ENCODE assay signal across 16 mouse cellular contexts in genomic region chr11:83796112-83796511, GRCm38 (mm10). TPM values are rescaled to one million over a fixed set of nuclear protein-coding genes. Genes with fewer than 3 reads are reported as not detected.
DNase-seq lines count a peak whose midpoint lies in the region; ATAC-seq lines count a peak whose summit lies in the region.
"Had no signal": no experiment of that assay in that cellular context is flagged by ENCODE, and none has a peak within 500 bp of the region (broad histone marks: within the 10 kb centered on the region; RNA-seq: fewer than 3 reads in every experiment).

No protein-coding gene starts in this region.

- H3K27me3 ChIP-seq in midbrain, embryonic 13.5 days, result no peaks in the 10 kb centered on the region
- no peaks in the 10 kb centered on the region for H3K27me3 ChIP-seq in midbrain, embryonic 10.5 days (ENCODE audit: low read depth, poor library complexity, severe bottlenecking)
- 0 out of 2 replicates have a peak, but pooled peaks cover 2% of the 10 kb centered on the region for H3K27me3 ChIP-seq in forebrain, embryonic 16.5 days (replicated peaks; ENCODE audit: control insufficient read depth, insufficient read depth, low read length)
- H3K27me3 ChIP-seq: limb, embryonic 13.5 days had no signal

- 0 out of 2 replicates have a peak, but pooled peaks have one; percentile 56 for ATAC-seq in midbrain, embryonic 13.5 days
- peak; percentile 85 for ATAC-seq in forebrain, embryonic 16.5 days
- ATAC-seq in megakaryocyte progenitor cell, adult 5-6 weeks (replicated peaks; ENCODE audit: poor library complexity), result 0 out of 2 replicates have a peak, but pooled peaks have one; percentile 31
- ATAC-seq: activated CD4-positive, CD25-positive, alpha-beta regulatory T cell, adult 4 months; liver, postnatal 0 days had no signal

- H3K36me3 ChIP-seq in midbrain, embryonic 13.5 days, result no peaks in the 10 kb centered on the region
- no peaks in the 10 kb centered on the region for H3K36me3 ChIP-seq in midbrain, embryonic 10.5 days
- no peaks in the 10 kb centered on the region for H3K36me3 ChIP-seq in forebrain, embryonic 16.5 days (ENCODE audit: control insufficient read depth, insufficient read depth)
- H3K36me3 ChIP-seq: limb, embryonic 13.5 days had no signal

- H3K9ac ChIP-seq in midbrain, embryonic 13.5 days (replicated peaks), result no peak overlapping the region
- H3K9ac ChIP-seq in forebrain, embryonic 16.5 days (replicated peaks; ENCODE audit: low read depth, low read length), result no peak overlapping the region
- H3K9ac ChIP-seq: limb, embryonic 13.5 days; liver, postnatal 0 days had no signal

- no peaks in the 10 kb centered on the region for H3K9me3 ChIP-seq in midbrain, embryonic 13.5 days
- no peaks in the 10 kb centered on the region for H3K9me3 ChIP-seq in midbrain, embryonic 10.5 days (replicated peaks)
- H3K9me3 ChIP-seq in forebrain, embryonic 16.5 days (ENCODE audit: control insufficient read depth, low read length), result no peaks in the 10 kb centered on the region
- H3K9me3 ChIP-seq: limb, embryonic 13.5 days had no signal

- H3K4me3 ChIP-seq in midbrain, embryonic 13.5 days (replicated peaks), result no peak overlapping the region
- no peak overlapping the region for H3K4me3 ChIP-seq in midbrain, embryonic 10.5 days
- no peak overlapping the region for H3K4me3 ChIP-seq in forebrain, embryonic 16.5 days (replicated peaks; ENCODE audit: low read length)
- H3K4me3 ChIP-seq: limb, embryonic 13.5 days had no signal

- DNase-seq in kidney, adult 11 months, result peak; percentile 11
- no peak for DNase-seq in kidney, postnatal 4 days
- DNase-seq in midbrain, embryonic 10.5 days (ENCODE audit: low spot score), result no peak
- no peak for DNase-seq in adrenal gland, postnatal 25 days
- DNase-seq: cerebellum, adult 9-11 months; gastrocnemius, postnatal 10 days; liver, postnatal 0 days; thymus, adult 2 months had no signal

- H3K4me1 ChIP-seq in midbrain, embryonic 13.5 days (replicated peaks), result no peaks in the 10 kb centered on the region
- no peaks in the 10 kb centered on the region for H3K4me1 ChIP-seq in midbrain, embryonic 10.5 days
- H3K4me1 ChIP-seq in forebrain, embryonic 16.5 days (replicated peaks; ENCODE audit: control insufficient read depth, insufficient read depth, low read length), result peaks cover 9% of the 10 kb centered on the region
- H3K4me1 ChIP-seq: limb, embryonic 13.5 days had no signal

- WGBS in midbrain, embryonic 13.5 days, result 77% methylated on average over 6 of the region's 6 CpGs
- WGBS in midbrain, embryonic 10.5 days, result 83% methylated on average over 6 of the region's 6 CpGs
- 17% methylated on average over 6 of the region's 6 CpGs for WGBS in forebrain, embryonic 16.5 days

- no peak overlapping the region for H3K27ac ChIP-seq in midbrain, embryonic 13.5 days
- no peak overlapping the region for H3K27ac ChIP-seq in midbrain, embryonic 10.5 days (replicated peaks)
- H3K27ac ChIP-seq in forebrain, embryonic 16.5 days (ENCODE audit: low read length), result no peak overlapping the region; the same call in 1 of the 2 replicates
- H3K27ac ChIP-seq: limb, embryonic 13.5 days had no signal

- no peak overlapping the region for H3K4me2 ChIP-seq in midbrain, embryonic 13.5 days (replicated peaks)
- H3K4me2 ChIP-seq in forebrain, embryonic 16.5 days (ENCODE audit: low read length), result no peak overlapping the region
- H3K4me2 ChIP-seq: limb, embryonic 13.5 days had no signal

RNA-seq across cellular contexts. Expression of gene Heatr6, which starts 42.6 kb away (rescaled TPM):
- polyA plus RNA-seq in midbrain, embryonic 13.5 days (2015; fragmentation: Nextera tagmentation; extraction: Ambion mirVana), result 41.7 and 44.5 TPM in 2 replicates
- 31.0 and 35.1 TPM in 2 replicates for polyA plus RNA-seq in midbrain, embryonic 10.5 days (2016; fragmentation: Nextera tagmentation; extraction: Ambion mirVana)
- polyA plus RNA-seq in forebrain, embryonic 16.5 days (2015; fragmentation: Nextera tagmentation; extraction: Ambion mirVana), result 34.5 and 41.0 TPM in 2 replicates
- 15.6 and 17.5 TPM in 2 replicates for total RNA-seq in megakaryocyte progenitor cell, adult 5-6 weeks (2015)
- total RNA-seq in megakaryocyte progenitor cell, adult 5-6 weeks (2017), result 13.7 and 16.2 TPM in 2 replicates
- total RNA-seq in adrenal gland, postnatal 25 days (2021), result 17.0 and 17.1 TPM in 2 replicates

RNA-seq across cellular contexts. Expression of gene Wfdc21, which starts 49.4 kb away (rescaled TPM):
- polyA plus RNA-seq in midbrain, embryonic 13.5 days (2015; fragmentation: Nextera tagmentation; extraction: Ambion mirVana), result 0.43 TPM in 1 of 2 replicates, not detected in the other
- polyA plus RNA-seq in midbrain, embryonic 10.5 days (2016; fragmentation: Nextera tagmentation; extraction: Ambion mirVana), result not detected in 2 replicates
- polyA plus RNA-seq in forebrain, embryonic 16.5 days (2015; fragmentation: Nextera tagmentation; extraction: Ambion mirVana), result not detected in 2 replicates
- 110 and 215 TPM in 2 replicates for total RNA-seq in megakaryocyte progenitor cell, adult 5-6 weeks (2015)
- total RNA-seq in megakaryocyte progenitor cell, adult 5-6 weeks (2017), result 88.5 and 189 TPM in 2 replicates
- not detected in 2 replicates for total RNA-seq in adrenal gland, postnatal 25 days (2021)
- total RNA-seq: gastrocnemius, postnatal 10 days; heart, postnatal 25 days; layer of hippocampus, postnatal 10 days had no signal
- polyA plus RNA-seq: activated CD4-positive, CD25-positive, alpha-beta regulatory T cell, adult 4 months; limb, embryonic 13.5 days had no signal

RNA-seq across cellular contexts. Expression of gene Hnf1b, which starts 53.8 kb away (rescaled TPM):
- polyA plus RNA-seq in midbrain, embryonic 13.5 days (2015; fragmentation: Nextera tagmentation; extraction: Ambion mirVana), result 0.10 TPM in 1 of 2 replicates, not detected in the other
- polyA plus RNA-seq in midbrain, embryonic 10.5 days (2016; fragmentation: Nextera tagmentation; extraction: Ambion mirVana), result not detected in 2 replicates
- 0.16 TPM in 1 of 2 replicates, not detected in the other for polyA plus RNA-seq in forebrain, embryonic 16.5 days (2015; fragmentation: Nextera tagmentation; extraction: Ambion mirVana)
- total RNA-seq in megakaryocyte progenitor cell, adult 5-6 weeks (2015), result not detected in 2 replicates
- total RNA-seq in megakaryocyte progenitor cell, adult 5-6 weeks (2017), result not detected in 2 replicates
- total RNA-seq in adrenal gland, postnatal 25 days (2021), result 0.24 TPM in 1 of 2 replicates, not detected in the other
- total RNA-seq: gastrocnemius, postnatal 10 days; heart, postnatal 25 days; megakaryocyte, adult 5-6 weeks had no signal
- polyA plus RNA-seq: activated CD4-positive, CD25-positive, alpha-beta regulatory T cell, adult 4 months; limb, embryonic 13.5 days had no signal

Comparison
In these comparisons a context has a peak if more than half of its experiments do, and no peak if none do; other contexts are left out.
1. ATAC-seq: peak in every context shown above with its lines; median percentile 85 in forebrain, embryonic 16.5 days; 56 in midbrain, embryonic 13.5 days; 31 in megakaryocyte progenitor cell, adult 5-6 weeks.